Mouse (Mus musculus) E14TG2a.4 (cell line): ENCODE measurements around the gene Dhx57.

Experiments used
- CTCF ChIP-seq: conservative IDR thresholded peaks from 2 replicates; pipeline ENCODE4 v1.5.1; 2014; ENCODE audit warnings: low read length
- NANOG ChIP-seq: IDR thresholded peaks from 2 replicates; pipeline ENCODE4 v1.6.1; 2014; ENCODE audit warnings: borderline replicate concordance, low read length, mixed read lengths
- POU5F1 ChIP-seq: IDR thresholded peaks from 2 replicates; pipeline ENCODE4 v1.6.1; 2014; ENCODE audit warnings: low read length, borderline replicate concordance

GRCm38 (mm10) chr17:80288012-80288411, 2.3 kb downstream of the Dhx57 start:
- TF ChIP-seq NANOG: no peak
- TF ChIP-seq CTCF: no peak
- no peak for TF ChIP-seq POU5F1
